Mouse (Mus musculus) C2C12 (cell line): ENCODE data around the gene Ppm1e.

Source experiments
- CTCF ChIP-seq: IDR thresholded peaks from one replicate; pipeline ENCODE4 v1.5.1; 2011; ENCODE audit not compliant: control insufficient read depth, insufficient read depth, insufficient read length
- MYOD1 ChIP-seq: IDR thresholded peaks from one replicate; pipeline ENCODE4 v1.6.1; 2011; ENCODE audit warnings: low read depth; ENCODE audit not compliant: control insufficient read depth, insufficient read length

- TF ChIP-seq MYOD1: no peak
- TF ChIP-seq CTCF: no peak
Measured at GRCm38 (mm10) chr11:87318956-87319708, 39.7 kb downstream of the Ppm1e start.
